Mouse (Mus musculus) liver (tissue): ENCODE results near the gene Gipc2.
A peak's percentile ranks its signal among the peaks of the same experiment; 100 is the strongest.

ENCODE experiments used
- DNase-seq: peaks from one replicate; pipeline ENCODE4 v3.0.0-alpha.2; 2020; ENCODE audit warnings: mixed read lengths

The Gipc2 gene

DNA sequence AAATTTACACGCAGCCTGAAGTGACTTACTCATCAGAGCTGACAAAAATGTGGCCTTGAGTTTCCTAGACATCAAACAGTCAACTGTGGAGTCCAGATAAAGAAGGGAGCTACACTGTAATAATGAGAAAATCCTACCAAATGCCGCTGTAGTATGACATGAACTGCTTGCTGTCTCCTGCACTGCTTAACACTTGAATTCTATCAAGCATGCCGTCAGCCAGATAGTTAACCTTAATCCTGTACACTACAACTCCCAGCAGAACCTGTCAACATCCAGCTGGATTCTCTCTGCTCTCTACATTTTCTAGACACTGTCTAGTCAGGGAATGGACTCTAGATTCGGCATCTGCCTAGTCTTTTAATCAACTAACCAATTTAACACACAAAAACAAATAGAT lies 23.3 kb upstream of the Gipc2 start:
- DNase-seq, result no peak

DNA sequence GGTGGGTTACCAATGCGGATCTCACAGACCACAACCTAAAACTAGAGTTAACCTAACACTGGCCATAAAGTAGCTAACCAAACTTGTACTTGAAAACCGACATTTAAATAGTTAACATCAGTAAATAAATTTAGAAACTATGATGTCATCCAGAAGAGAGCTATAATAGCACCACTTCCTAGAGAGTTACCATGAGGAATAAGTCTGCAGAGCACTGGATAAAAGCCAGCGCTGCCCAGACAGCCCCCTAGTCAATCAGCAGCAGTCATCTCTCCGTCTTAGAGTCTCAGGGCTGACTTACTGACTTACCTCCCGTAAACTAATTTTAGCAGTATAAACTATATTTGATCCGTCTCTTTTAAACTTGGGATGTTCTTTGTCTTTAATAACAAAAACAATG lies 20.1 kb upstream of the Gipc2 start:
- DNase-seq, result no peak

DNA sequence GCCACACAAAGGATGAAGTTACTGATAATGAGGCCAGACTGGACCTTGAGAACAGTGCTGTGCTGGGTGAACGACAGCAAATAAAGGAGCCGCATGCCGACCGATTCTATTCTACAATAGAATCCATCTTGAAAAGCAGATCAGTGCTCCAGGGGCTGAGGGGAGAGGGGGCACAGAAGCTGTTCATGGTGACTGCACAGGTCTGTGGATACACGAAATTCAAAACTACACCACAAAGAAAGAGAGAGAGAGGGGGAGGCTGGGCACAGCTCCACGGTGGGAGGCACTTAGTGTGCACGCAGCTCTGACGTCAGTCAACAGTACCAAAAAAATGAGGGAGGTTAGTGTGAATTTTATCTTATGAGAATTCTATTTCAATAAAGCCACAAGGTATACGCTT lies 17.5 kb upstream of the Gipc2 start:
- no peak for DNase-seq

DNA sequence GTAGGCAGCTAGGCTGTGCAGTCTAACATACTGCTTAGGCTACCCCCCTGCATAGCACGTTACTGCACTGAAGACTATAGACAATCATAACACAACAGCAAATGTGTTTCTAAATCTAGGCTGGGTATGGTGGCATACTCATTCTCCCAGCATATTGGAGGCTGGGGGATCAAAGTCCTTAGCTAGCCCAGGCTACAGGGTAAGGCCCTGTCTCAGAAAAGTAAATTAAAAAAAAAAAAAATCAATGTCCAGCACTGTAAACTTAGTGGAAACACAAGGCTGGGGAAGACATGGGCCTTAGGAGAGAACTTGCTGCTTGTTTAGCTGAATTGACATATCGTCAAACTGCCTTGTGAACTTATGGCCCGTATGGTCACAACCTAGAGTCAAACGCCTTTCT lies 14.6 kb upstream of the Gipc2 start:
- no peak for DNase-seq

DNA sequence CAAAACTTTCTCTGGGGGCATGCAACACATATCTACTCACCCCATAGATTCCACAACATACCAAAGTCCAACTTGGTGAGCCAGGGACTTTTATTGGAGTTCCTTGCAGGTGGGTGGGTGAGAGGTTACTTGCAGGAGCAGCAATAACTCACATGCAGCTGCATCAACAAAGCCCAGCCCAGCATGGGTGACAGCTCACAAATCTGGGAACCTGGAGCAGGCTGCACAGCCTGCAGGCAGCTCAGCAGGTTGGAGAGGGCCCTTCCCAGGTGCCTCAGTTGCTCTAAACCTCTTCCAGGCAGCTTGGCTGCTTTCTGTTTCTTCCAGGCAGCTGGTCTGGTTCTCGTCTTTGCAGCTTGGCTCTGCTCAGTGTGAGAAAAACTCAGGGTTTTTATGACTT lies 13.3 kb upstream of the Gipc2 start:
- no peak for DNase-seq

DNA sequence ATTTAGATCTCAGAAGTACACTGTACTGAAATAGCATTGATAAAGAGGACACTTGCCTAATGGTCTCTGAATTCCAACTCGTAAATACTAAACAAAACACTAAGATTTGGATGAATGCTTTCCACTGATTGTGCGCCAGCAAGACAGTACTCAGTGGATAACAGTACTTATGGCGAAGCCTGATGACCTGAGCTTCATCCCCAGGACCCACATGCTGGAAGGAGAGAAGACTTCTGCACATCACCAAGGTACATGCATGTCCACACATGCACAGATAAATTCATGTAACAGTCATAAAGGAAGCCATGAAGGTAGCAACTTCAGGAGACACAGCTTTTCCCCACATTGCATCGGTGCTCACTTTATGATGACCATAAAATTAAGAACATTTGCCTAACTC lies 12.8 kb upstream of the Gipc2 start:
- no peak for DNase-seq

DNA sequence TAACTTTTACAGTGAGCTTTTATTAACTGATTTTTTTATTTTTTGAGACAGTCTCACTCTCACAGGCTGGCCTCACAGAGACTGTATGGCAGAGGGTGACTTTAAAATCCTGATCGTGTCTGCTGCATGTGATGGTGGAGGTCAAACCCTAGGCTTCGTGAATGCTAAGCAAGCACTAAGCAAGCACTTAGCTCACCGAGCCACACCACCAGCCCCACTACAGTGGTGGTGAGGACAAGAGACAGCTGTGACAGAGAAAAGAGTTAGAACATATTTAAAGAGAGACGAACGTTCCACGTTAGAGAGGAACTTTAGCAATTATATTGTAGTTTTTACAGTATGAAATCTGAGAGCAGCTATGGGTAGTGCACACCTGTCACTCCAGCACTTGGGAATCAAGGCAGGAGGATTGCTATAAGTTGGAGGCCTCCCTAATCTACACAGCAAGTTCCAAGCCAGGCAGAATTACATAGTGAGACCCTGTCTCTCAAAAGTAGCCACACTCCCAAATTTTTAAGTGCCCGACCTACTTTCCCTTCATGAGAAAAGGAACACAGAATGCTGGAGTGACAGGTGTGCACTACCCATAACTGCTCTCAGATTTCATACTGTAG lies 6.4 kb upstream of the Gipc2 start:
- DNase-seq, result no peak

DNA sequence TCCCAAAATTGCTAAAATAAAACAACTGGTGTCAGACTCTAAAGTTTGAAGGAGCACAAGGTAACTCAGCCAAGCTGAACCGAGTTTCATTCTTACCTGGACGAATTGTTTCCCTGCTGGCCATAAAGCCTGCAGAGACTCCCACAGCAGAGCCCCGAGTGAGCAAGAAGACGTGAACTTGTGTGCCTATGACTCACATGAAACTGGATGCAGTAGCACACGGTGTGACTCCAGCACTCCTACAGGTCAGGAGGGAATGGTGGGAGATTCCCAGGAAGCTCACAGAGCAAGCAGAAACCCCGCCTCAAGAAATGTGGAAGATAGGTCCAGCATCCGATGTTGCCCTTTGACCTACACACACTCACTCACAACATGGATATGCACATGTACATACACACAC lies 5.8 kb upstream of the Gipc2 start:
- DNase-seq, result no peak

DNA sequence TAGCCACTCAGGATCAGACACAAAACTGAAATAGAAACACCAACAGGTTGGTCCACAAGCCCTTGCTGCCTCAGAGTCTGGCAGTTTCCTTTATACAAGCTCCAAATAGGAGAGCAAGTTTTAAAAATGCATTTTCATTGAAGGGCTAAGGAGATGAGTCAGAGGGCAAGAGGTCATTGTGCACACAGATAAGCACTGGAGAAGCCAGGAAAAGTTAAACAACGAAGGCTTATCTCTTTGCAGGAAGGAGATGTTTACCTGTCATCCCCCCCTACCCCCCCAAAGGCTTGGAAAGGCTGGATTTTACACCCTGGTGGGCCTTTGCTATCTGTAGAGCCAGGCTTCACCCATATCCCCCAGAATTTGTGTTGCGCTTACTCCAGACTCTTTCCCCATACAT lies 5.2 kb upstream of the Gipc2 start:
- DNase-seq, result no peak

DNA sequence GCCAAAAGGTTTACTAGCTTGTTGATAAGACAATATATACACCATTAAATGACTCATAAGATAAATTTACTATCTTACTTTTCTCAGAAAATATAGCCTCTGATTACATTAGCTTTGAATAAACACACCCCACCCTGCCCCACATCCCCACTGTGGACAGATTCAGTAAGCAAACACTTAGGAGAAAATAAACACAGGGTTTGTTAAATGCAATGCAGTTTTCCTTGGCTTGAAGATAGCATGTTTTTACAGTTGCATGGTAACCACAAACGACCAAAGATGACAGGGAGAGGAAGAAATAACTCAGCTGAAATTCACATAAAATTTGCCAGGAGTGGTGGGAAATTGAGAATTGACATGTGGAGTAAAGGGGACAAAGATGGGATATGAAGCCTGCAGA lies 4.4 kb upstream of the Gipc2 start:
- DNase-seq, result no peak

DNA sequence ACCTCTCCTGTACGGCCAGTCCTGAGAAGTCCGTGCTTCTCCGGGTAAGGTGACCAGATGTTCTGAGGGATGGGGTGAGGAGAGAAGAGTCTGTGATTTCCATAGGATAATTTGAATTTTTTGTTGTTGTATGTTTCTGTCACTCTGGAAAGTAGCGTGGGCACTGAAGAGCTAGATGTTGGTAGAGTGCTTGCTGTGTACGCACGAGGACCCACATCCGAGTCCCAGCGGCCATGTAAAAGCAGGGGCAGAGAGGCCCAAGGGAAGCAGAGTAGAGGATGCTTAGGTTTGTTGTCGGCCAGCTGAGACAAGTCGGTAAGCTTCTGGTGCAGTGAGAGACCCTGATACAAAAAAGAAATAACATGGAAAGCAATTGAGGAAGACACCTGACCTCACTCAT lies 2.0 kb upstream of the Gipc2 start:
- no peak for DNase-seq

DNA sequence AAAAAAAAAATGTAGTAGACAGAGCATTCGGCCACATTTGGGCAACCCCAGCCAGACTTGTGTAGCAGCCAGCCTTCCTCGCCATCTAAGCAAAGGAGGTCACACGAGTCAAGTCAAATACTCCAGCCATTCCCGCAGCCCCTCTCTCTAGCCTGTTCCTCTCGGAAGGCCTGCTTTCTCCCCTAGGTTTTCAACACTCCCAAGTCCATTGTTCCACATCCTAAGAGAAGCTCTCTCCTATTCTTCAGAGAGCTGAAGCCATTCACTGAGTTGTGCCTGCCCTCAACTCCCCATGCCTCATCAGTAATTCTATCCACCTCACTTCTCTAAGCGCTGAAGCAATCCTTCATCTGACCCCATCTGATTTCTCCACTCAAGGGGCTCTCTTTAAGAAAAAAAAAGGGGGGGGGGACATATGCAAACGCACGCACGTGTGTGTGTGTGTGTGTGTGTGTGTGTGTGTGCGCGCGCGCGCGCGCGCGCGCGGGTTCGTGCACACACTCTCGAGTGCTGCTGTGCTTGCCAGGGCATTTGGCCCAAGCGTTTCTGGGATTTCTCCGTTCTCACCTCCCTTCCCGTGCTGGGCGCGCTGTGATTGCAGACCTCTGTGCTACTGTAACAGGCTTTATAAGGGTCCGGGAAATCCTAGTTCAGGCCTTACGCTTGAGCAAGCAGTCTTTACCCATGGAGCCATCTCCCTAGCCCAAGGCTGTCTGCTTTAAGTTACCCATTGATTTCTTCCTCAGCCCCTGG lies 845 bp upstream of the Gipc2 start:
- DNase-seq, result no peak

DNA sequence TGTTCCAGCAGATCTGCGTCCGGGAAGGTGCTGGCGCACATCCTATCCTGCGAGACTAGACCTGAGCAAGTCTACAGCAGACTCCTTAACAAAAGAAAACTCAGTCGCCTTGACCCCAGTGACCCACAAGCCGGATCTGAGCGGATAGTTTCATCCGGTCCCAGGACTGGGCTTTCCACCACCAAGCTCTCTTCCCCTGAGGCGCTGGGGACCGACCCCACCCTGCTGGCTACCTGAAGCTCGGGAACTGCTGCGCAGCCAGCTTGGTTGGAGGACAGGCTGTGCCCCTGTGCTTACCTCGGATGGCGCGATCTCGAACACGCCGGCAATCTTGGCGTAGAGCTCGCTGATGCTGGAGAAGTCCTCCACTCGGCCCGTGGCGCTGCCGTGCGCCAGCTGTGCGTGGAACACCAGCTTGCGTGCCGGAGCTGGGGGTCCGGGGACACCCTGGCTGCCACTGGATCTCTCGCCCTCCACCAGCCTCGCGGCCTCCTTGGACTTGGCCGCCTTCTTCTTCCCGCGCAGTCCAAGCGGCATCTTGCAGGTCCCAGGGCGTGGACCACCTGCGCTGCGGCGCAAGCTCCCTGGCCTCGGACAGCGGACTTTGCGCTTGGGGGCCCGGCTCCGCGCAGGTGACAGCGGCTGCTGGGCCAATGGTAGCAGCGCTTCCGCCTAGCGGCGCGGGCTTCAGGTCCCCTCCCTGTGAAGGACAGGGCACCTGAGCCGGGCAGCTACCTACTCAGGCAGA lies 505 bp downstream of the Gipc2 start:
- DNase-seq, result peak; percentile 49

DNA sequence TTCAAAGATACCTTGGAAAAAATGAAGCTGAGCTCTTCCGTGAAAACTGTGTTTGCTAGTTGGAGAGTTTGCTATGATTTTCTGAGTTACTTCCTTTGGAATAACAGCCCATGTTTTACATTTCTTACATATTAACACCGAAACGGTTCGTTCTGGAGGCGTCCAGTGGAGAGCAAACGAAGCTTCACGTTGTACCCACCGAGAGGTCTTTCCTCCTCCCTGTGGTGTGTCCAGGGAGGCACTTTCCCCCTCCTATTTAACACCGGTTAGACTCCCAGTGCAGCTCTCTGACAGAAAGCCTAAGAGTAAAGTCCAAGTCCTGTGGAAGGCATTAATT lies 1.0 kb downstream of the Gipc2 start:
- no peak for DNase-seq

DNA sequence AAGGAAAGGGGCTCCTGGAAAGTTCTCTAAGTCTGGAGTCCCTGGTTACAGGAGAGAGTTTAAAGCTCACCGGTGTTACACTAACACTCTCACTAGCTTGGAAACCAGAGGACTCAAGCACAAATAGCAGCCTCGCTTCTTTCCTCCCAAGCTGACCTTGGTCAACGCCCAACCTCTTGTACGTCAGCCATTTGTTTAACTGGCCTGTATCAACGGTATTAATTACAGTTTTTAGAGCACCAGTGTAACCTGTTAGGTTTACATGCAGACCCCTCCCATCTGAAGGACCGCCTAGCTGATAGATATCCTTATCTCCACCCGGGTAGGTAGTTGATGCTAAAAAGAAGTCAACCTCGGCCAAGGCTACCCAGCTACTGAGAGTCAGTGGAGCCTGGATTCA lies 2.7 kb downstream of the Gipc2 start:
- DNase-seq, result no peak

DNA sequence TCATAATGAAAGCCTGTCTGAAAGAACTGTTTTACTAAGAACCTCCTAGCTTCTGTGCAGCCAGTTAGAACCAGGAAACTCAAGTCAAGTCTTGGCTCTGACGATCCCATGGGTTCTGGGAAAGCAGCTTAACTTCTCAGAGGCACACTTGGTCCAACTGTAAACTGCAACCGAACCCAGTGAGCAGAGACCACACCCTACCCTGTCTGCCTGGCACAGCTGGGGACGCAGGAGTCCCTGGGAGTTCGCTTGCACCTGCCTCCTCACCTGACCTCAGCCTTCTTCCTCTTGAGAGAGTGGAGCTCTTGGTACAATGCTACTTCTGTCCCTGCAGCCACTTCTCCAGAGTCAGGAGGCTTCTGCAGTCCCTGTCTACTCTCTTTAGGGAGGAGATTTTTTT lies 5.4 kb downstream of the Gipc2 start:
- DNase-seq, result peak; percentile 22

DNA sequence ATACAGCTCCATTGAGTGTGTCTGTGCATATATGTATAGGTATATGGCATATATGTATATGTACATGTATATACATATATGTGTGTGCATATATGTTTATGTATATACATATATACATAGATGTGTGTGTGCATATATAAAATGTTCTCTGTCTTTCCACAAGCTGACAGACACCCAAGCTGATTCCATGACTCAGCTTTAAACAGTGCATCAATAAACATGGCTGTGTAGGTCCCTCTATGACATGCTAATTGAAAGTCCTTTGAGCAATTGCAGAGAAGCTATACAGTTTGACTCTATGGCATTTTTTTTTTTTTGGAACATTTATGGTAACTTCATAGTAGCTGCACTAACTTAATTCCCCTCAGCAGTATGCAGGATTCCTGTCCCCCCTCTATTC lies 6.7 kb downstream of the Gipc2 start:
- no peak for DNase-seq

DNA sequence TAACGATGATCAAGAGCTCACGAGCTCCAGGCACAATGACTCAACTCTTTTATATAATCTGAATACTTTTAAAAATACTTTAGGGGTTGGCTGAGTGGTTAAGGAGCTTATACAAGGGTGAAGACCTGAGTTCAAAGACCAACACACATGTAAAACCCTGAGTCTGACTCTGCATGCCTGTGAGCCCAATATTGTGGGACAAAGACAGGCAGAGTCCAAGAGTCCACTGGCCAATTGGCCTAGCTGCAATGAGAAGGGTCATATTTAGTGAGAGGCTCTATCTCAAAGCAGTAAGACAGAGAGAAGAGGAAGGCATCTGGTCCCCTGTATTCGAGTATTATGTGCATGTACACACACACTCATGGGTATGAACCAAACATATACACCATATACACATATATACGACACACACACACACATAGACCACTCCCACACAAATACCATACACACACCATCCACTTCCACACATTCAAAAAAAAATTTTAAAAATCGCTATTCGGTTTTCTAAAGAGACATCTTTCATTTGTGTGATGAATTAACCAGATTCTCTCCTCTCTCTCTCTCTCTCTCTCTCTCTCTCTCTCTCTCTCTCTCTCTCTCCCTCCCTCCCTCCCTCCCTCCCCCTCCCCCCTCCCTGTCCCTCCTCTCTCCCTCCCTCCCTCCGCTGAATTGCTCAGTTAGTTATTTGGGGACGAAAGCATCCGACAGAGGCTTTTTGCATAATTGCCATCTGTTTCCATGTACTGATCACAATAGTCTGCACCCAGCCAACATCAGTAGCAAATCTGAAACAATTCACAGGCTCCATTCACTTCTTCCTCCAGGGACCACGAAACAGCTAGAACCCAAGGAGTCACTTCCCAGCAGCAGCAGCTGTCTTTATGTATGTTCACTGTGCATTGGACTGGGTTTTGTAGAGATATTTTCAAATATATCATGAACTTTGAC lies 7.4 kb downstream of the Gipc2 start:
- DNase-seq, result no peak

DNA sequence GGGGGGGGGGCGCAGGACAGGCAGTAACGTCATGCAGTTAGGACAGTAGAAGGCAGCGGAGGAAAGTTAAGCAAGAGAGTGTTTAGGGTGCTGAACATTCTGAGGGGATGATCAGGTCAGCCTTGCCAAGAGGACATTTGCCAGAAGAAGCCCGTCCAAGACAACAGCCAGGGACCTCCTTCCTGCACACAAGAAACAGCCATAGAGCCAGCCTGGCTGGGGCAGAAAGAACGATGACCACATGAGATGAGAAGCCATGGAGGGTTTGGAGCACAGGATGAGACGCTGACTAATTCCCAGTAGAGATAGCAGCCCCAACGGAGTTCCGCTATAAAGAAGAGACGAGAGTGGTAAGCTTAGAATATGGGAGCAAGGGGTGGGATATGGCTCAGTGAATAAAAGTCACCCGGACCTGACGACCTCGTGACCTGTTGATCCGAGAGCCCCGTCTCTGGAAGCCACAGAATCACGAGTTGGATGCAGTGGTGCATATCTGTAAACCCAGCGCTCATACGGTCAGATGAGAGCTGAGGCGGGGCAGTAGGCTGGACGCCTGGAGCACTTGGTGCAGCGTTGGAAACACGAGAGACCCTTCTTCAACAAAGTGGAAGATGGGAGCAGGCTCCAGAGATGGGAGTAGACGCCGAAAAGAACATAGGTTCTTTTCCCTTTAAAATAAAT lies 9.1 kb downstream of the Gipc2 start:
- no peak for DNase-seq

DNA sequence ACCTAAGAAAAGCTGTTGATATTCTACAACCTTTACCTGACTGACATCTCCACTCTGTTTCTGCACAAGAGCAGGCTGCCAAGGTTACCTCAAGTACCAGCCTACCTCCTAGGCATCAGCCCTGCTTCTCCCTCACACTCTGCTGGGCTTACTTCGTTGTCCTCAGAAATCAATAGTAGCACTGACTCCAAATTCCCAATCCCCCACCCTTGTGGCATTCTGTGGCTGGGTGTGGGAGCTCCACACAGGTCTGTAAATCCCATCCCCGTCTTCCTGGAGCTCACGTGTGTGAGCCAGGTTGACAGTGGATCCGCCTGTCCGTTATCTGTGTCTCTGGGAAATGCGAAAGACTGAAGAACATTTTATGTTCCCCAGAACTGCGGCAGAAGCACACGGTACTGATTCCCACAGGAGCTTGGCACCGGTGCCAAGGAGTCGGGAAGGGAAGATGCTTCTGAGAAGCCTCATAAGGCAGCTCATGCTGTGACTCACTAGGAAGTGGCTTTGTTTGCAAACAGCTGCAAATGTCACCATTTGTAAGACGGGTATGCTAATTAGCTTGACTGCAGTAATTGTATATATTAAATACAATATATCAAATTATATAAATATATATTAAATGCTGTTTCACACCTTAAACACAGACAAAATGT lies 10.6 kb downstream of the Gipc2 start:
- DNase-seq, result no peak

DNA sequence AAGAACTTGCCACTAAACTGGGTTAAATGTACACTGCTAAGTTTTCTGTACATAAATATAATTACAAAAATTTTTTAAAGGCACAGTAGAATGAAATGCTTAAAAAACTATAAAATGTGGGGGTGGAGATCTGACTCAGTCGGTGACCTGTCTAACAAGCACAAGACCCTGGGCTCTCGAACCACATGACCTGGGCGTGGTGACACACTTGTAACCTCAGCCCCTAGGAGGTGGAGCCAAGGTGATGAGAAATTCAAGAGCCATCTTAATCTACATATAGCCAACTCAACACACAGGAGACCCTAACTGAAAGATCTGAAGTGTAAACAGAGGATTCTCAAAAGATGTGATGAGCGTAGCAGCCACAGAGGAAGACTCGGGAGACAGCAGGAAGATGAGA lies 11.9 kb downstream of the Gipc2 start:
- DNase-seq, result peak; percentile 52

DNA sequence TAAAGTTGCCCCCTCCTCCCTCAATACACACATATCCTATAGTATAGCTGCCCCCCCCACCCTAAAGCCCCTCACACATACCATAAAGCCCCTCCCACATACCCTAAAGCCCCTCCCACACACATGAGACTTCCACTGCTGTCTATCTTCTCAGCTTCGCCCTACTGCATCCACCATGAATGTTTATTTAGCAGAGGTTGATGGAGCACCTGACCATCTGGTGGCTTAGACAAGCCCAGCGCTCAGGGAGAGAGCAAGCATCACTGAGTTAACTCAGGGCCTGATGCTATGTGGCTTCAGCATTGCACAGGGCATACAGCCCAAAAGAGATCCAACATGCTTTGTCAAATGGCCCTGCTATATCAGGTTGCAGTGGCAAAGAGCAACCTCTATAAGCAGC lies 12.9 kb downstream of the Gipc2 start:
- peak; percentile 12 for DNase-seq
